Mouse (Mus musculus): ENCODE data around the gene Klhl20.
A peak's percentile ranks its signal among the peaks of the same experiment; 100 is the strongest.

The Klhl20 gene

GRCm38 (mm10) chr1:161071272-161071620 lies 60.1 kb downstream of the Klhl20 start:
- DNase-seq (ENCODE audit: low read depth, low spot score): no peak

- peak; percentile 100 for DNase-seq (ENCODE audit: low read depth, low spot score)
Measured at GRCm38 (mm10) chr1:161070352-161071271, 60.7 kb downstream of the Klhl20 start, which contains the start of the genes Dars2 and Cenpl. Gene Dars2 (minus strand): TSS chr1:161070658. Gene Cenpl (plus strand): TSS chr1:161070713.

- DNase-seq (ENCODE audit: low read depth, low spot score): no peak
Measured at GRCm38 (mm10) chr1:161063351-161063750, 68.0 kb downstream of the Klhl20 start.

GRCm38 (mm10) chr1:161057164-161057563 lies 74.1 kb downstream of the Klhl20 start:
- DNase-seq (ENCODE audit: low read depth, low spot score): no peak

GRCm38 (mm10) chr1:161046972-161047371 lies 84.3 kb downstream of the Klhl20 start:
- no peak for DNase-seq (ENCODE audit: low read depth, low spot score)

GRCm38 (mm10) chr1:161041261-161042020 lies 89.9 kb downstream of the Klhl20 start:
- peak; percentile 46 for DNase-seq (ENCODE audit: low read depth, low spot score)

- DNase-seq (ENCODE audit: low read depth, low spot score): peak; percentile 69
Measured at GRCm38 (mm10) chr1:161040855-161041254, 90.5 kb downstream of the Klhl20 start.

- DNase-seq (ENCODE audit: low read depth, low spot score): peak; percentile 71
Measured at GRCm38 (mm10) chr1:161040426-161040770, 90.9 kb downstream of the Klhl20 start.

- peak; percentile 84 for DNase-seq (ENCODE audit: low read depth, low spot score)
Measured at GRCm38 (mm10) chr1:161039741-161040425, 91.4 kb downstream of the Klhl20 start.

- DNase-seq (ENCODE audit: low read depth, low spot score): no peak
Measured at GRCm38 (mm10) chr1:161038968-161039721, 92.2 kb downstream of the Klhl20 start.
